Mouse (Mus musculus): ENCODE measurements around the gene Gm9513.

Gene Gm9513

GRCm38 (mm10) chr9:36475338-36475737 lies at the start of gene Gm9513:
TSS of gene Gm9513 (plus strand) at chr9:36475638.
- DNase-seq (ENCODE audit: low read depth, low spot score), result no peak

GRCm38 (mm10) chr9:36431584-36431983 lies 43.9 kb upstream of the Gm9513 start, which contains the start of gene Gm7257:
TSS of gene Gm7257 (plus strand) at chr9:36431884.
- no peak for DNase-seq (ENCODE audit: low read depth, low spot score)

GRCm38 (mm10) chr9:36435051-36435764 lies 40.2 kb upstream of the Gm9513 start:
- no peak for DNase-seq (ENCODE audit: low read depth, low spot score)

GRCm38 (mm10) chr9:36494501-36495220 lies 19.2 kb downstream of the Gm9513 start:
- DNase-seq (ENCODE audit: low read depth, low spot score), result no peak

- DNase-seq (ENCODE audit: low read depth, low spot score), result no peak
Observed at GRCm38 (mm10) chr9:36495824-36496223, 20.4 kb downstream of the Gm9513 start.

- DNase-seq (ENCODE audit: low read depth, low spot score), result no peak
Observed at GRCm38 (mm10) chr9:36504211-36504610, 28.8 kb downstream of the Gm9513 start.
